Comparison of ENCODE assay signal across 24 mouse cellular contexts in the genomic region with DNA sequence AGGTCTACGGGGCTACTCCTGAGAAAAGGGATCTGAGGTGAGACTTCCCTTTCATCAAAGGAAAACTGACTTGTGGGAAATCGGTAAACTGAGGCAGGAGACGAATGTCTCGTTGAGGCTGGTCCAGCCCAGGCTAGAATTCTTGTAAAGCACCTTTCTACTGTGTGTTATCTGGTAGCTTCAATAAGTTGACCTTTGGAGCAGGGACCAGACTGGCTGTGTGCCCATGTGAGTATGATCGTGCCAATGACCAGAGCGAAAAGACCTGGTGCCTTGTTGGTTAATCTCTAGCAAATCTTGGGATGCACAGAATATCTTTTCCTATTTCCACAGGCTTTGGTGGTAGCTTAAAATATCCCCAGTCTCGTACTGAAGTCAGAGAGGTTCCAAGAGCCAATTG. TPM values are rescaled to one million over a fixed set of nuclear protein-coding genes. Genes with fewer than 3 reads are reported as not detected.
A peak's percentile ranks its signal among the peaks of the same experiment; 100 is the strongest.
DNase-seq lines count a peak whose midpoint lies in the region; TF ChIP-seq lines count a peak whose summit lies in the region.
"Had no signal": no experiment of that assay in that cellular context is flagged by ENCODE, and none has a peak within 500 bp of the region (broad histone marks: within the 10 kb centered on the region; RNA-seq: fewer than 3 reads in every experiment).

No protein-coding gene starts in this region.

- H3K36me3 ChIP-seq in kidney, adult 2 months (ENCODE audit: control insufficient read depth, insufficient read depth, low read length), result no peaks in the 10 kb centered on the region
- H3K36me3 ChIP-seq: embryonic facial prominence, embryonic 15.5 days; heart, embryonic 13.5 days; hindbrain, embryonic 13.5 days; limb, embryonic 10.5 days; midbrain, embryonic 10.5 days; neural tube, embryonic 13.5 days; stomach, embryonic 15.5 days had no signal

- WGBS in kidney, adult 2 months, result 62% methylated on average over 7 of the region's 7 CpGs

- intact Hi-C loops in left cerebral cortex, postnatal 36 days (cut with DNase I), result no loop called here

- peaks cover 8% of the 10 kb centered on the region; the same call in 1 of the 2 replicates for H3K4me1 ChIP-seq in kidney, adult 2 months (ENCODE audit: control insufficient read depth, insufficient read depth, low read length)
- H3K4me1 ChIP-seq: stomach, embryonic 15.5 days had no signal

- peak; percentile 47 for DNase-seq in adrenal gland, postnatal 14 days
- no peak for DNase-seq in adrenal gland, adult 18-20 months (ENCODE audit: low spot score in 2 of 2)
- peak; percentile 88 for DNase-seq in kidney, adult 2 months
- no peak for DNase-seq in kidney, postnatal 4 days
- DNase-seq in kidney, adult 8-10 months, result peak; percentile 63 to 84
- peak; percentile 70 to 80 for DNase-seq in kidney, postnatal 36 days
- no peak for DNase-seq in left cerebral cortex, postnatal 36 days (ENCODE audit: low spot score in 2 of 2)
- DNase-seq: cerebellum, adult 9-11 months; gastrocnemius, postnatal 10 days; heart, postnatal 36 days; layer of hippocampus, adult 9-11 months; liver; lung, postnatal 10 days; retina, postnatal 1 day; thymus, adult 18-20 months had no signal

- no peak overlapping the region for H3K27ac ChIP-seq in kidney, adult 2 months (ENCODE audit: insufficient read depth, low read depth, low read length)
- H3K27ac ChIP-seq: embryonic facial prominence, embryonic 15.5 days; heart, embryonic 13.5 days; hindbrain, embryonic 13.5 days; kidney, postnatal 0 days; limb, embryonic 10.5 days; midbrain, embryonic 10.5 days; neural tube, embryonic 13.5 days; stomach, embryonic 15.5 days had no signal

- no peak overlapping the region for H3K4me3 ChIP-seq in kidney, adult 2 months (ENCODE audit: insufficient read depth, low read depth, low read length)
- H3K4me3 ChIP-seq: embryonic facial prominence, embryonic 15.5 days; heart, embryonic 13.5 days; hindbrain, embryonic 13.5 days; limb, embryonic 10.5 days; midbrain, embryonic 10.5 days; myocyte; neural tube, embryonic 13.5 days; stomach, embryonic 15.5 days had no signal

- no peak for TF ChIP-seq CTCF in kidney, adult 2 months (conservative IDR thresholded peaks at IDR 0.05; ENCODE audit: insufficient read depth, insufficient read length, low read depth, low read length)

- H3K27me3 ChIP-seq in kidney, adult 2 months (replicated peaks; ENCODE audit: control insufficient read depth, insufficient read depth, low read length), result no peaks in the 10 kb centered on the region
- H3K27me3 ChIP-seq: embryonic facial prominence, embryonic 15.5 days; heart, embryonic 13.5 days; hindbrain, embryonic 13.5 days; neural tube, embryonic 13.5 days; stomach, embryonic 15.5 days had no signal

- TF ChIP-seq POLR2A in kidney, adult 2 months (IDR thresholded peaks at IDR 0.05; ENCODE audit: low read depth, low read length), result no peak

RNA-seq across cellular contexts. Expression of a gene that starts 37.8 kb away (rescaled TPM):
- total RNA-seq in adrenal gland, postnatal 14 days (2021), result 237 and 250 TPM in 2 replicates
- 100 to 1,000 TPM; 381 to 382 TPM for total RNA-seq in adrenal gland, adult 18-20 months (2021)
- polyA plus RNA-seq in kidney, adult 2 months (2012; rRNA removed), result 773 and 775 TPM in 2 replicates
- 100 to 1,000 TPM; 114 to 126 TPM for total RNA-seq in left cerebral cortex, postnatal 36 days (2021)

RNA-seq across cellular contexts. Expression of a gene that starts 37.9 kb away (rescaled TPM):
- total RNA-seq in adrenal gland, postnatal 14 days (2021), result 297 and 309 TPM in 2 replicates
- total RNA-seq in adrenal gland, adult 18-20 months (2021), result 100 to 1,000 TPM; 463 to 735 TPM
- polyA plus RNA-seq in kidney, adult 2 months (2012; rRNA removed), result 74.5 and 75.8 TPM in 2 replicates
- 10 to 100 TPM; 45.9 to 53.4 TPM for total RNA-seq in left cerebral cortex, postnatal 36 days (2021)

Comparison
In these comparisons a context has a peak if more than half of its experiments do, and no peak if none do; other contexts are left out.
1. DNase-seq: peak in adrenal gland, postnatal 14 days (single experiment), kidney, adult 2 months (single experiment), kidney, adult 8-10 months (2 of 2) and kidney, postnatal 36 days (2 of 2); none in adrenal gland, adult 18-20 months (0 of 2), kidney, postnatal 4 days (0 of 2) and left cerebral cortex, postnatal 36 days (0 of 2).